ENCODE assay signal across 25 mouse cellular contexts in genomic region chr11:32911791-32912190, GRCm38 (mm10).
DNase-seq lines count a peak whose midpoint lies in the region; ATAC-seq and TF ChIP-seq lines count a peak whose summit lies in the region.
"Had no signal": no experiment of that assay in that cellular context is flagged by ENCODE, and none has a peak within 500 bp of the region (broad histone marks: within the 10 kb centered on the region; RNA-seq: fewer than 3 reads in every experiment).

No protein-coding gene starts in this region.

- H3K27ac ChIP-seq in CH12.LX (ENCODE audit: insufficient read depth, low read depth) = no peak overlapping the region
- no peak overlapping the region for H3K27ac ChIP-seq in forebrain, embryonic 12.5 days

- dilution Hi-C loops in CH12.LX (cut with MboI; ENCODE audit: extremely low pct_ligation_motif_present, extremely low pct_unique_long_range_greater_than_20kb, low sequenced_read_pairs) = no loop called here

- no peak overlapping the region for H3K4me2 ChIP-seq in CH12.LX (ENCODE audit: insufficient read depth, low read depth, poor library complexity, severe bottlenecking)
- H3K4me2 ChIP-seq in forebrain, embryonic 12.5 days = no peak overlapping the region

- in situ Hi-C loops in CH12.LX (cut with MboI; ENCODE audit: low pct_ligation_motif_present, low pct_unique_long_range_greater_than_20kb, low sequenced_read_pairs) = no loop called here

- H3K27me3 ChIP-seq in CH12.LX (replicated peaks) = peaks cover 5% of the 10 kb centered on the region
- H3K27me3 ChIP-seq in splenic B cell, adult 2 months (ENCODE audit: control insufficient read depth, insufficient read depth, low read length, poor library complexity, severe bottlenecking) = no peaks in the 10 kb centered on the region
- 0 out of 2 replicates have a peak, but pooled peaks cover 3% of the 10 kb centered on the region for H3K27me3 ChIP-seq in forebrain, embryonic 12.5 days

- no peak for TF ChIP-seq EP300 in CH12.LX (IDR thresholded peaks at IDR 0.05; ENCODE audit: low read length)

- TF ChIP-seq RAD21 in CH12.LX (IDR thresholded peaks at IDR 0.05; ENCODE audit: low read depth, low read length) = no peak

- no peak for ATAC-seq in forebrain, embryonic 12.5 days (ENCODE audit: low FRiP score)
- ATAC-seq: activated CD4-positive, CD25-positive, alpha-beta regulatory T cell, adult 4 months; CD4-positive, CD25-positive, alpha-beta regulatory T cell, adult 4 months; Patski had no signal

- H3K79me2 ChIP-seq in CH12.LX (replicated peaks; ENCODE audit: control insufficient read depth, extremely low read depth, insufficient read depth, poor library complexity, severe bottlenecking) = no peaks in the 10 kb centered on the region

- TF ChIP-seq CTCF in CH12.LX (conservative IDR thresholded peaks at IDR 0.05 in 1 of 2, IDR thresholded peaks at IDR 0.05 in 1 of 2; ENCODE audit: low read depth in 2 of 2, low read length in 2 of 2) = no peak

- no peaks in the 10 kb centered on the region for H3K36me3 ChIP-seq in CH12.LX (replicated peaks in 1 of 2; ENCODE audit: control insufficient read depth in 1 of 2, insufficient read depth in 1 of 2, low read length in 1 of 2)
- H3K36me3 ChIP-seq in splenic B cell, adult 2 months (ENCODE audit: control insufficient read depth, insufficient read depth, low read length, poor library complexity, severe bottlenecking) = no peaks in the 10 kb centered on the region
- H3K36me3 ChIP-seq in forebrain, embryonic 12.5 days (replicated peaks) = no peaks in the 10 kb centered on the region
- H3K36me3 ChIP-seq: G1E had no signal

- H3K4me3 ChIP-seq in CH12.LX (replicated peaks in 1 of 3; ENCODE audit: low read depth in 2 of 3, low read length in 2 of 3, poor library complexity in 1 of 3) = no peak overlapping the region
- no peak overlapping the region for H3K4me3 ChIP-seq in forebrain, embryonic 12.5 days (replicated peaks)

- TF ChIP-seq POLR2A in CH12.LX (IDR thresholded peaks at IDR 0.05; ENCODE audit: low read depth, low read length) = no peak

- peaks cover 2 to 21% of the 10 kb centered on the region in 2 experiments for H3K4me1 ChIP-seq in CH12.LX (ENCODE audit: control insufficient read depth in 1 of 2, insufficient read depth in 2 of 2)
- H3K4me1 ChIP-seq in forebrain, embryonic 12.5 days = no peaks in the 10 kb centered on the region; the same call in 1 of the 2 replicates

- H3K9me3 ChIP-seq in CH12.LX (replicated peaks; ENCODE audit: low read length) = no peaks in the 10 kb centered on the region
- H3K9me3 ChIP-seq in forebrain, embryonic 12.5 days = no peaks in the 10 kb centered on the region
- H3K9me3 ChIP-seq: G1E had no signal

- DNase-seq in 416B (ENCODE audit: low read depth) (peak; percentile 7), A20 (ENCODE audit: low read depth, low spot score) (peak; percentile 78), CH12.LX (ENCODE audit: extremely low read depth) (peak; percentile 66)
- peak; percentile 1 for DNase-seq in splenic B cell, adult 2 months (ENCODE audit: low read depth, low spot score)
- DNase-seq in T-cell, adult 2 months (ENCODE audit: low spot score) = no peak
- no peak for DNase-seq in left cerebral cortex, adult 11 months (ENCODE audit: low spot score)
- no peak for DNase-seq in kidney, postnatal 4 days
- DNase-seq: adrenal gland, adult 2 months; adrenal gland, adult 8-10 months; adrenal gland, postnatal 10 days; adrenal gland, postnatal 14 days; adrenal gland, postnatal 25 days; adrenal gland, postnatal 36 days; B cell, adult 2 months; cerebellum, adult 11 months; cerebellum, adult 11-12 months; cerebellum, adult 18-20 months; cerebellum, adult 2 months; cerebellum, adult 8-10 months; cerebellum, adult 9-10 months had no signal

- H3K9ac ChIP-seq in CH12.LX (ENCODE audit: insufficient read depth, low read depth) = no peak overlapping the region
- H3K9ac ChIP-seq in forebrain, embryonic 12.5 days = no peak overlapping the region

- 89% methylated on average over 4 of the region's 4 CpGs for WGBS in forebrain, embryonic 12.5 days

TF ChIP-seq in CH12.LX, 34 proteins besides CTCF, POLR2A, EP300 and RAD21:
- TF ChIP-seq USF2 (conservative IDR thresholded peaks at IDR 0.05; ENCODE audit: low read depth, low read length) (no peak), TCF12 (IDR thresholded peaks at IDR 0.05; ENCODE audit: low read depth, low read length) (no peak), RCOR1 (conservative IDR thresholded peaks at IDR 0.05; ENCODE audit: low read depth, low read length) (no peak), BHLHE40 (IDR thresholded peaks at IDR 0.05; ENCODE audit: low read depth, low read length) (no peak), MAZ (IDR thresholded peaks at IDR 0.05; ENCODE audit: low read depth, low read length) (no peak), NELFE (IDR thresholded peaks at IDR 0.05; ENCODE audit: low read depth, low read length) (no peak), TBP (conservative IDR thresholded peaks at IDR 0.05; ENCODE audit: low read depth, low read length) (0 out of 2 replicates have a peak, but pooled peaks have one; percentile 41), E2F4 (IDR thresholded peaks at IDR 0.05; ENCODE audit: insufficient replicate concordance, low read depth, low read length) (no peak)

Comparison
In these comparisons a context has a peak if more than half of its experiments do, and no peak if none do; other contexts are left out.
1. DNase-seq: peak in 416B (single experiment), A20 (single experiment), CH12.LX (single experiment) and splenic B cell, adult 2 months (single experiment); none in T-cell, adult 2 months (single experiment), left cerebral cortex, adult 11 months (single experiment) and kidney, postnatal 4 days (0 of 2).